Mouse (Mus musculus) liver, embryonic 14.5 days (tissue): ENCODE measurements at regions not wholly inside any gene's neighbourhood (a gene's known extent, or its start where the extent isn't known, plus 50 kb on each side); places are given as distances from the start of the nearest gene placed in this dataset.

Source experiments
- ATAC-seq: fragments of 200-750 bp; cut with Nextera tagmentation; 2 replicates; pipeline ENCODE4 v1.8.0; 2017; ENCODE audit warnings: moderate number of reproducible peaks, mild to moderate bottlenecking, moderate library complexity; ENCODE audit not compliant: insufficient read depth
- DNase-seq, 3 experiments: peaks; one replicate each; pipeline ENCODE4 v3.0.0-alpha.2; 2012 to 2013; ENCODE audit warnings: low read depth in 3 of 3, low spot score in 3 of 3
- H3K27ac ChIP-seq: fragments of 300-500 bp; sonication (generic); 2 replicates; pipeline ENCODE4 v1.5.1; 2014; ENCODE audit warnings: moderate library complexity, mild to moderate bottlenecking, control low read depth, inconsistent platforms
- H3K27me3 ChIP-seq: fragments of 300-500 bp; sonication (generic); 2 replicates; pipeline ENCODE4 v1.6.1; 2014; ENCODE audit warnings: mild to moderate bottlenecking, low read length, moderate library complexity; ENCODE audit not compliant: control insufficient read depth, insufficient read depth
- H3K36me3 ChIP-seq: fragments of 300-500 bp; sonication (generic); replicated peaks from 2 replicates; pipeline ENCODE4 v1.6.1; 2014; ENCODE audit warnings: low read depth; ENCODE audit not compliant: control insufficient read depth, insufficient read depth
- H3K4me1 ChIP-seq, 2 experiments: fragments of 200-500 bp in 1 of 2; fragments of 300-500 bp in 1 of 2; sonication (generic) in 1 of 2; replicated peaks; 2 replicates each; pipeline ENCODE4 v1.6.1; 2012 to 2014; ENCODE audit warnings: antibody characterized with exemption in 1 of 2, inconsistent platforms in 1 of 2, low read length in 1 of 2; ENCODE audit not compliant: control insufficient read depth in 2 of 2, insufficient read depth in 2 of 2
- H3K4me2 ChIP-seq: fragments of 300-500 bp; sonication (generic); 2 replicates; pipeline ENCODE4 v1.6.1; 2014; ENCODE audit warnings: low read depth, mild to moderate bottlenecking, control low read depth, moderate library complexity
- H3K4me3 ChIP-seq, 2 experiments: fragments of 200-500 bp in 1 of 2; fragments of 300-500 bp in 1 of 2; sonication (generic) in 1 of 2; 2 replicates each; pipeline ENCODE4 v1.5.1; 2012 to 2014; ENCODE audit warnings: low read depth in 2 of 2, low read length in 2 of 2, mild to moderate bottlenecking in 2 of 2, control low read depth in 1 of 2, inconsistent platforms in 1 of 2, moderate library complexity in 1 of 2; ENCODE audit not compliant: insufficient read depth in 1 of 2
- H3K9ac ChIP-seq: fragments of 300-500 bp; sonication (generic); replicated peaks from 2 replicates; pipeline ENCODE4 v1.6.1; 2014; ENCODE audit warnings: mild to moderate bottlenecking, control low read depth, moderate library complexity
- H3K9me3 ChIP-seq: fragments of 300-500 bp; sonication (generic); 2 replicates; pipeline ENCODE4 v1.6.1; 2016; ENCODE audit warnings: low read length, mixed read lengths; ENCODE audit not compliant: control insufficient read depth
- CTCF ChIP-seq: IDR thresholded peaks from 2 replicates; pipeline ENCODE4 v1.5.1; 2016; ENCODE audit warnings: antibody characterized with exemption, low read depth, control low read depth
- EP300 ChIP-seq: IDR thresholded peaks from 2 replicates; pipeline ENCODE4 v1.6.1; 2016; ENCODE audit warnings: antibody characterized with exemption, low read depth
- WGBS: fragments of 180-500 bp; shearing (Covaris S2); extraction: QIAGEN DNeasy Blood & Tissue Kit; methylation state at CpG from one replicate; pipeline ENCODE4 v1.1.7; 2014; ENCODE audit not compliant: insufficient replicate concordance; 5-methylcytosine and 5-hydroxymethylcytosine counted together

DNA sequence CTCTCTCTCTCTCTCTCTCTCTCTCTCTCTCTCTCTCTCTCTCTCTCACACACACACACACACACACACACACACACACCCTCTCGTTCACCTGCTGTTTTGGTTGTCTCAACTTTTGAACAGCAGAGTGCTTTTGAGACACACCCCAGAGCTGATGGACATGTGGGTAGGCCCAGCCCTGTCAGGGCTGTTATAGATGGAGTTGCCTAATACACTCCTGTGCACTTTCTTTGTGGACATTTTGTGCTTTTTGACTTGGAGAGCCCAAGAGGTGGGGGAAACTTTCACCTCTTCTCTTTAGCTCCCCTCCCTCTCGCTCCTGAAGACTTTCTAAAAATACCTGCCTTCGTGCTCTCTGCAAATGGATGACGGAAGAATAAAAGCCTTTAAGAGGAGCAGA is 55.5 kb upstream of the Tox2 start:
- Histone ChIP-seq H3K9ac (no peak overlapping the region), H3K27ac (no peak overlapping the region), H3K27me3 (no peaks in the 10 kb centered on the region), H3K4me1 (no peaks in the 10 kb centered on the region), H3K4me2 (no peak overlapping the region), H3K4me3 (no peak overlapping the region), H3K36me3 (no peaks in the 10 kb centered on the region), H3K9me3 (no peaks in the 10 kb centered on the region)
- no peak for DNase-seq
- no peak for ATAC-seq
- TF ChIP-seq CTCF: no peak
- TF ChIP-seq EP300: no peak
- 50% methylated on average over 4 of the region's 4 CpGs for WGBS

DNA sequence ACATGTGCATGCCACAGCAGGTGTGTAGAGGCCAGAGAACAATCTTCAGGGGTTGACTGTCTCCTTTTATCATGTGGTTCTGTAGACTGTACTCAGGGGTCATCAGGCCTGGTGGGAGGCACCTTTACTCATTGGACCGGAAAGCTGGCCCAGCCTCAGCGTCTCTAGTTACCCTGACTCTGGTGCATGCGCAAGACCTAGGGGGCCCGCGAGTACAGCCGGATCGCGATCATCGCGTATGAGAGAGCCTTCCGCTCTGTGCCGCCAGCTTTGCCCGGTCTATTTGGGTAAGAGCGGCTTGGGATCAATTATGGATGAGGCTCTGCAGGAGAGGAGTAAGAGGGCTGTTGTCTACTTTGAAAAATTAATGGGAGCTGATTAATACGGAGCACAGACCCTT is 51.9 kb upstream of the Tox2 start:
- no peak overlapping the region for H3K4me3 ChIP-seq
- 70% methylated on average over 15 of the region's 15 CpGs for WGBS
- H3K4me2 ChIP-seq: no peak overlapping the region
- H3K27ac ChIP-seq: no peak overlapping the region
- H3K36me3 ChIP-seq: no peaks in the 10 kb centered on the region
- TF ChIP-seq CTCF: no peak
- TF ChIP-seq EP300: no peak
- no peaks in the 10 kb centered on the region for H3K9me3 ChIP-seq
- DNase-seq: no peak
- ATAC-seq: no peak
- H3K9ac ChIP-seq: no peak overlapping the region
- no peaks in the 10 kb centered on the region for H3K27me3 ChIP-seq
- H3K4me1 ChIP-seq: no peaks in the 10 kb centered on the region

DNA sequence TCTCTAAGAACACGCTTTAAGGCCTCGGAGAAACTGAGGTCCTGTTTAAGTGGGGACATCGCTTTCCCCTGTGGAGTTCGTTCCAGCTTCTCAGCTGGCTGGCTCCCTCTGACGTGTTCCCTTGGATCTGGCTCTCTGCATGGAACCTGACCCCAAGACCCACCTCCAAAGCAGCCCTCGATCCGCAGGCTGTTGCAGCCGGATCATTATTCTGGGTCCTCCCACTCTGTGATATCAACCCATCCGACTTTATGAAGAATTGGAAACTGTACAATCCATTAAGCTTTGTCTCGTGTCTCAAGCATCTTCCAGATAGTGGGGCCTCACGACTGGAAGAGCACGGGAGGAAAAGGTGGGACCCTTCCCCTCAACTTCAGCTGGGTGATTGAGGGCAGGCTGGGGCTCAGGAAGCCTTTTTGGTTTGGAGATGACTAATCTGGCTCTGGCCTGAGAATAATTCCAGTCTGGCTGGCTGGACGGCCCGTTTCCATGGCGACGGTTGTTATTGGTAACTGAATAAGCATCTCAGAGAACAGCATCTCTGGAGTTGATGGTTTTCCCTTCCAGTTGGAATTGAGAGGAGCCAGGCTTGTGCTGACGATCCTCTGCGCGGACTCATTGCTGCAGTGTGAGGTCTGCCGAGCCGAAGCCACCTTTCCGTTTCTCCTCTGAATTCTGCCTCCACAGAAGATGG is 50.4 kb upstream of the Tox2 start:
- TF ChIP-seq EP300: no peak
- Histone ChIP-seq H3K4me3 (no peak overlapping the region), H3K36me3 (no peaks in the 10 kb centered on the region), H3K9me3 (no peaks in the 10 kb centered on the region), H3K4me2 (no peak overlapping the region), H3K27ac (no peak overlapping the region), H3K9ac (no peak overlapping the region), H3K4me1 (no peaks in the 10 kb centered on the region), H3K27me3 (no peaks in the 10 kb centered on the region)
- DNase-seq: no peak
- no peak for ATAC-seq
- WGBS: 69% methylated on average over 22 of the region's 22 CpGs
